Mouse (Mus musculus) granulocyte monocyte progenitor cell, adult 5-6 weeks (primary cell): ENCODE measurements around the gene Atg13. TPM values are rescaled to one million over a fixed set of nuclear protein-coding genes. Genes with fewer than 3 reads are reported as not detected.

ENCODE experiments used
- ATAC-seq: replicated peaks from 2 replicates; pipeline ENCODE4 v1.8.0; 2016; ENCODE audit warnings: mild to moderate bottlenecking, moderate TSS enrichment, inconsistent platforms; ENCODE audit not compliant: poor library complexity, severe bottlenecking
- total RNA-seq, 2 experiments: library from RNA; stranded (forward) in 1 of 2; stranded (reverse) in 1 of 2; fragments of 200-712, 200-1000 nt in 1 of 2; fragments of >200 nt in 1 of 2; fragmentation: Nextera tagmentation in 1 of 2; gene quantifications; 2 replicates each; pipeline ENCODE4 v1.2.3; 2014 to 2017

Gene Atg13
- total RNA-seq, 2 experiments from 2014 or later, result 5.2 to 31.5 TPM

DNA sequence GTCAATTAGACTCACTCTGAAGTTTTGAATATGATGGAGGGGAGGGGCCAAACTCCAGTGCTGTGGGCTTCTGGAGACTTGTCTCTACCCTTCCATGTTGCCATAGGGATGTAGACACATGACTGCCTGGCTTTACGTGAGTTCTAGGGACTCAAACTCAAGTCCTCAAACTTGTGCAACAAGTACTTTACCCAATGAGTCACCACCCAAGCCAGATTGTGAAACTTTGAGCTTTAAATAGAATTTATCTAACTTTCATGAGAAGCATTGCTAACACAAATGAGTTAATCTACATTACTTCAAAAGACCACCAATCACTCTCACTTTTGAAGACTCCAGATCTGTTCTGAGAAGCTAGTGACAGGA is 14.2 kb downstream of the Atg13 start:
- ATAC-seq, result peak; percentile 100

GRCm38 (mm10) chr2:91695436-91696224 is 14.7 kb downstream of the Atg13 start:
- no peak for ATAC-seq

DNA sequence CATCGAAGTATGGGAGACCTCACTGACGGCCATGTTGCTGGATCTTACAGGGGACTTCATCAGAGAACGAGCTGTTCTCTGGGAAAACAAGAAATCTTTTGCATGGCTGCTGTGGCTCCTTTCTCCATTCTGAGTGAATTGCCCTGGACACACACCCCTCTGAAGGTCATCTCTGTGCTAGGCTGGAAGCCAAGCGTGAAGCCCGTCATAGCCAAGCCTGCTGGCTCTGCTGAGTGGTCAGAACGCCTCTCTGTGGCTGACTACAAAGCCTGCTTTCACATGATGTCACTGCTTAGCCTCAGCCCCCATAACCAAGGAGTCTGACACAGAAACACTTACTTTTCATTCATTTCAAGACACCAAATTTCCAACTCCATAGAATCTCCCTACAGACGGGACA is 20.9 kb downstream of the Atg13 start:
- ATAC-seq, result no peak

- ATAC-seq, result no peak
These were observed 26.5 kb downstream of the Atg13 start for GRCm38 (mm10) chr2:91683919-91684318.

DNA sequence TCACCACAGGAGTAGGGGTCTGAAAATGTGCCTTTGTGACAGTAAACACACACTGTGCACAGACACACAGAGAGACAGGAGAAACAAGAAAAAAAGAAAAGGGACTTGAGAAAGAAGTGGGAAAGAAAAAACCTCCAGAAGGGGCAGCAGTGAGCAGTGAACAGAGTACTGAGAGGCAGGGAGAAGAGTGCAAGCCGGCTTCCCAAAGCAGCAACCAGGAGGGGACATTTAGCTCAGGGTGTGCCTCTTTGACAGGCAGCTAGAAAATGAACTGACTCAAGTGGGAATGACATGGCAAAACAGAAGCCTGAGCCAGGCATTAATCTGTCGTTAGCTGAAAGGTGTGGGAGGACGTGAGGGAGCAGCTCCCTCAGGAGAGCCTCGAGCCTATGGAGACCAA is 27.5 kb downstream of the Atg13 start:
- ATAC-seq, result no peak

- no peak for ATAC-seq
These were observed 33.4 kb downstream of the Atg13 start for GRCm38 (mm10) chr2:91676961-91677360.

- ATAC-seq, result no peak
These were observed 34.0 kb downstream of the Atg13 start for GRCm38 (mm10) chr2:91676420-91676819.

DNA sequence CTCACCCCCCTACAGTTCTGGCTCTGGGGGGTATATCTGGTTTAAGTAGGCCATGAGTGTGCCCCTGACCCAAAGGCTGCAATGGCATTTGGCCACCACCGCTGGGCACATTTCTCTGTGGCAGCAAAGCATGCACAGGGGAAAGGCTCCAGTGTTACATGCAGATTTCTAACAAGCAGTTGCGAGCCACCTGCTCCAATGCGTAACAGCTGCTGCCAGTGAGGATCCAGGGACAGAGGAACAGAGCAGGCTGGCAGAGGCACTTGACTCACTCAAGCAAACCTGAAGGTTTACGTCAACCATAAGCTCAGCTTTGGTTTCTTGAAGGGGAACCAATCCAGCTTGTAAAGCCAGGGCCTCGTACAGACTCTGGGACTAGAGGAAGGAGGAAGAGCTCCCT is 35.5 kb downstream of the Atg13 start:
- no peak for ATAC-seq

- ATAC-seq, result no peak
These were observed 36.8 kb downstream of the Atg13 start for GRCm38 (mm10) chr2:91673587-91673986.

DNA sequence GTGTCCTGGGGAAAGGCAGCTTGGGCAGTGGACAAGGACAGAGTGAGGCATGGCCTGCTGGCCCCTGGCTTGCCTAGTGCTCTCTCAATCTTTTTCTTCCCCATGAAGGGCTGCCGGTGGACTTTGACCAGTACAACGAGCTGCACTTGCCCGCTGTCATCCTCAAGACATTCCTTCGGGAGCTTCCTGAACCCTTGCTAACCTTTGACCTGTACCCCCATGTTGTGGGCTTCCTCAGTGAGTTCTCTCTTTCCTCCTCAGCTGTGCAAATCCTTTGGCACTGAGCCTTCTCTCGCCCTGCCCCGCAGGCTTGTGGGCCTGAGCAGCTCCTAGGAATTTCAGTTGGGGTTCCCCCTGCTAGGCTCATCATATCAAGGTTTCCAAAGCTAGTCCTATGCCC is 40.3 kb downstream of the Atg13 start:
- ATAC-seq, result no peak

GRCm38 (mm10) chr2:91669326-91669725 is 41.0 kb downstream of the Atg13 start:
- ATAC-seq, result no peak

- no peak for ATAC-seq
These were observed 42.6 kb downstream of the Atg13 start for GRCm38 (mm10) chr2:91667747-91668146.

DNA sequence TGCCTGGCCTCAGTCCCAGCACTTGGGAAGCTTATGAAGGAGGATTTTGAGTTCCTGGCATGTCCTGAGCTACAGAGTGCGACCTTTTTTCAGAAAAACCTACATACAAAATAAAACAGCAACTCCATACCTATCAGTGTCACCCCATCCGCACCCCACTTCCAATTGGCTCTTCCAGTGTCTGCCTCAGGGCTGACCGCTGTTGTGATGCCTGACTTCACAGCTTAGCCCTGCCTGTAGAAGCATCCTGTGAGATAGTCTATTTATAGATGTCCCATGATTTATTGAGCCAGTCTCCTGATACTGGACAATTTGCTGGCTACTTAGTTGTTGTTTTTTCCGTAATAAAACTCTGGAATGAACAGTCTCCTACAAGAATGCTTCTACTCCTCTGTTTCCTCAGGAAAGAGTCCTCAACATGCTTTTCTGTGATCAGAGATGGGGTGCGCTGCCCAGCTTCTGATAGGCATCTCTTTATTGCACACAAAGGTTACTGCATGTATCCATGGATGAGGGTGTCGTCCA is 43.9 kb downstream of the Atg13 start:
- ATAC-seq, result no peak

DNA sequence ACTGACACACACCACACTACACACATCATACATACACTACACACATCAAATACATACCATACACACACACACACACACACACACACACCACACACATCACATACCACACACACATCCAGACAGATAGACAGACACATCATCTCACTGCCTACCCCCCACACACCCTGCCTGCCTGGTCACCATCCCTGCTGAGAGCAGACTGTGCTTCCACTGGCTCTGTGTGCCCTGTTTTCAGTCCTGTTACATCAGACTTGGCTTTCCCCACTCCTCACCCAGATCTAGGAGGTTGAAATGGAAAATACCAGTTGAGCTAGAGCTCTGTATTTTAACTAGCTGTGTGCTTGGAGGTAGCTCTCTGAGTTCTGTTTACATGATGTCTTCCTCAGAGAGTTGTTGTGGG is 45.6 kb downstream of the Atg13 start:
- ATAC-seq, result no peak

DNA sequence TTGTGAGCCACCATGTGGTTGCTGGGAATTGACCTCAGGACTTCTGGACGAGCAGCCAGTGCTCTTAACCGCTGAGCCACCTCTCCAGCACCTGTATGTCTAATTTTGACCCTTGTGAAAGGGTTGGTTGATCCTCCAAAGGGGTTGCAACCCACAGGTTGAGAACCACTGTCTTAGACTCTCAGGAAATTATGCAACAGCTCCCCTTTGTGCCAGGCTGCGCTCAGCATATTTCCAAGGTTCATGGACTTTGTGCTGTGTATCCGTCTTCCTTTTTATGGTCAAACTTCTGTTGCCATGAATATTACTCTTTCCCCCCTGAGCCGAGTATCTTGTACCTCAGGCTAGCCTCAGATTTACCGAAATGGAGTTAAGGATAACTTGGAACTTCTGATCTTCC is 49.4 kb downstream of the Atg13 start:
- ATAC-seq, result peak; percentile 29; the same call in 1 of the 2 replicates

GRCm38 (mm10) chr2:91659657-91660056 is 50.7 kb downstream of the Atg13 start:
- ATAC-seq, result no peak

DNA sequence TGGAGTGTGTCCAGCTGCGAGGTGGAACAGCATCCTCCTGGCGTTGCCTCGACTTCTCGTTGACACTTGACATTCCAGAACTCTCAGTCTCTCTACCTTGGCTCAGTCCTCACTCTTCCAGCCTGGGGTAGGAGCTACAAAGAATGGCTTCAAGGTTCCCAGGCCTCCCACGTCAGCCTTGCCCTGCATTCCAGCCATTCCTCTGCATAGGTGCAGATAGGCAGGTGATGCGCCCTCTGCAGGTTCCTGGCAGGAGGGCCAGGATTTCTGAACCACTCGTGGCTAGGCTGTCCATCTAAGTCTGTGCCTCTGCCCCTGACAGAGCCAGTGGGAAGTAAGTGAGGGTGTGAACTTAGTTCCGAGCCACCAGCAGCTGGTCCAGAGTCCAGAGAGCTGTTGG is 53.6 kb downstream of the Atg13 start:
- no peak for ATAC-seq

GRCm38 (mm10) chr2:91655827-91656226 is 54.5 kb downstream of the Atg13 start:
- no peak for ATAC-seq

DNA sequence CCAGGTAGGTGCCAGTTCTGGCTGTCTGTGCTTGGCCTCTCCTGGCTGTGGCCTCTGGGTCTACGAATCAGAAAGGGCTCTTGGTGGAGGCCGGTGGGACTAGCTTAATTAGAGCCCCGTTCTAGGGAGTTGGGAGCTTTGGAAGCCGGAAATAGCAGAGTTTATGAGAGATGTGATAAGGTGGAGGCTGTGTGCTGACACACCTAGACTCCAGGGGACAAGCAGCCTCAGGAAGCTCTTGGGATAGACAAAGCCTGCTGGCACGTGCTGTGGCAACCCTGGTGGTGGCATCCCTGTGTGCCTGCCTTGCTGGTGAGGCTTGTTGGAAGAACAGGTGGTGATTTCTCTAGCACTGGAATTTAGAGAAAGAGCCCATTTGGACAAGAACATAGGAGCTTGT is 55.0 kb downstream of the Atg13 start:
- ATAC-seq, result no peak

DNA sequence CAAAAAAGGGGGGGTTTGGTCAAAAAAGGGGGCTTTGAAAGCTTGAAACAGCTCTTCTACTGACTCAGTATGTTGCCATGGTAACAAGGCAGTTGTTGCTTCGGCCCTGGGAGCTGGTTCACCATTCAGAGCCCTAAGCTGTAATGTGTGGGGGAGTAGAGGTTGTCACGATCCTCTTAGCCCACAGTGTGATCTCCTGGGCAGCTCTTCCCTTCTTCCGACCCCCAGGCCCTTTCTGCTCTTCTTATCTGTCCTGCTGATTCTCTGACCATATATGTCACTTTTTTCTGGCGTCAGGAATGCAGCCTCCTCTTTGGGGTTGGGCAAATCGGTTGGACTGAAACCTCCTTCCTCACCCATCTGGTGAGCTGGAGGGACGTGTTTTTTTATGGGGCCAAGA is 57.5 kb downstream of the Atg13 start:
- ATAC-seq, result no peak

DNA sequence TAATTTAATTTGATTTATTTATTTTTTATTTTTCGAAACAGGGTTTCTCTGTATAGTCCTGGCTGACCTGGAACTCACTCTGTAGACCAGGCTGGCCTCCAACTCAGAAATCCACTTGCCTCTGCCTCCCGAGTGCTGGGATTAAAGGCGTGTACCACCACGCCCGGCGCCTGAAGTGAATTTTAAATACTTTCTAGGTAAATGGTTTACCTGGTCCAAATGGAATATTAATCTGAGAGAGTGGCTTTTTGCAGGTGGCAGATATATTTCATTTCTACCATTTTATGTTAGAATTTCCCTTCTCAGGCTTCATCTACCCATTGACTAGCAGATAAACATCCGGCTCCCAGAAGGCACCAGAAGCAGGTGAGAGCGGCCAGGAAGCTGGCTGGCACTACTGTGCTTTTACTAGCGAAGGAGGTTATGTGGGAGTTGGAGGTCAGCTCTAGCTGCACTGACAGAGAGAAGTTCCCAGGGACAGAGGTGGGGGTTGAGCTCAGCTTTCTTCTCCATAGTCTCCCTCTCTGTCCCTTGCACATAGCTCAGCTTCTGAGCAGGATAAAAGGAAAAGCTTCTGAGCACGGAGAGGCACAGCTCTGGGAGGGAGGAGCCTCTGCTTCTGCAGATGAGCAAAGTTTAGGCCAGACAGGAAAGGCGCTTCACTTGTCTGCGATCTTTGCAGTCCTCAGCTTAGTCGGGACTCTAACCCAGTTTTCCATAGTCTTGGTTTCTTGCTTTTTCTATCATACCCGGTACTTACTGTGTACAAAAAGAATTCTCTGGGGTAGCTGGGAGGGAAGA is 58.7 kb downstream of the Atg13 start:
- ATAC-seq, result no peak
